Mouse (Mus musculus) MEL (cell line): ENCODE data around the gene E030025P04Rik. TPM values are rescaled to one million over a fixed set of nuclear protein-coding genes. Genes with fewer than 3 reads are reported as not detected.

Source experiments
- DNase-seq: peaks from one replicate; pipeline ENCODE4 v3.0.0; 2011; ENCODE audit warnings: low read depth, low spot score
- H3K27ac ChIP-seq: 2 replicates; pipeline ENCODE4 v1.5.1; 2012; ENCODE audit warnings: low read depth, mild to moderate bottlenecking, control low read depth, low read length, moderate library complexity; ENCODE audit not compliant: control insufficient read depth
- H3K27me3 ChIP-seq, 2 experiments: fragments of 150-350 bp in 1 of 2; sonication (generic) in 1 of 2; 2 replicates each; pipeline ENCODE4 v1.6.1; 2012; ENCODE audit warnings: low read length in 2 of 2, mild to moderate bottlenecking in 2 of 2, improper control_type of control experiment in 1 of 2, moderate library complexity in 1 of 2; ENCODE audit not compliant: insufficient read depth in 2 of 2, control insufficient read depth in 1 of 2
- H3K36me3 ChIP-seq, 2 experiments: 2 replicates each; pipeline ENCODE4 v1.6.1; 2012 to 2014; ENCODE audit warnings: low read length in 2 of 2, improper control_type of control experiment in 1 of 2, inconsistent platforms in 1 of 2, mild to moderate bottlenecking in 1 of 2; ENCODE audit not compliant: insufficient read depth in 2 of 2, control insufficient read depth in 1 of 2
- H3K4me1 ChIP-seq, 2 experiments: fragments of 150-350 bp in 1 of 2; sonication (generic) in 1 of 2; 2 replicates each; pipeline ENCODE4 v1.6.1; 2012; ENCODE audit warnings: low read length in 2 of 2, improper control_type of control experiment in 1 of 2, mild to moderate bottlenecking in 1 of 2; ENCODE audit not compliant: insufficient read depth in 2 of 2, control insufficient read depth in 1 of 2
- H3K4me3 ChIP-seq, 2 experiments: fragments of 150-350 bp in 1 of 2; sonication (generic) in 1 of 2; 2 replicates each; pipeline ENCODE4 v1.5.1; 2012; ENCODE audit warnings: low read depth in 2 of 2, low read length in 2 of 2, mild to moderate bottlenecking in 2 of 2, moderate library complexity in 2 of 2, control low read depth in 1 of 2, improper control_type of control experiment in 1 of 2; ENCODE audit not compliant: control insufficient read depth in 1 of 2, insufficient read depth in 1 of 2
- H3K79me2 ChIP-seq: 2 replicates; pipeline ENCODE4 v1.6.1; 2012; ENCODE audit warnings: mild to moderate bottlenecking, low read length, moderate library complexity; ENCODE audit not compliant: control insufficient read depth, poor library complexity, insufficient read depth
- H3K9ac ChIP-seq: 2 replicates; pipeline ENCODE4 v1.6.1; 2012; ENCODE audit warnings: low read depth, mild to moderate bottlenecking, control low read depth, low read length, moderate library complexity; ENCODE audit not compliant: control insufficient read depth, poor library complexity, severe bottlenecking
- H3K9me3 ChIP-seq: fragments of 150-350 bp; sonication (generic); replicated peaks from 2 replicates; pipeline ENCODE4 v1.6.1; 2012; ENCODE audit warnings: mild to moderate bottlenecking, low read length, improper control_type of control experiment, moderate library complexity; ENCODE audit not compliant: insufficient read depth
- CHD1 ChIP-seq: IDR thresholded peaks from 2 replicates; pipeline ENCODE4 v1.6.1; 2012; ENCODE audit warnings: low read depth, mild to moderate bottlenecking, inconsistent platforms, low read length, improper control_type of control experiment
- CTCF ChIP-seq, 3 experiments: IDR thresholded peaks in 2 of 3; conservative IDR thresholded peaks in 1 of 3; 2 replicates each; pipeline ENCODE4 v1.5.1; 2011 to 2012; ENCODE audit warnings: low read length in 3 of 3, low read depth in 2 of 3, mild to moderate bottlenecking in 2 of 3, improper control_type of control experiment in 1 of 3, inconsistent platforms in 1 of 3, mixed read lengths in 1 of 3, moderate library complexity in 1 of 3; ENCODE audit not compliant: control insufficient read depth in 1 of 3, insufficient read depth in 1 of 3, poor library complexity in 1 of 3, severe bottlenecking in 1 of 3
- E2F4 ChIP-seq: IDR thresholded peaks from 2 replicates; pipeline ENCODE4 v1.6.1; 2011; ENCODE audit warnings: low read depth, low read length, improper control_type of control experiment, borderline replicate concordance
- GABPA ChIP-seq: IDR thresholded peaks from 2 replicates; pipeline ENCODE4 v1.6.1; 2012; ENCODE audit warnings: low read depth, mild to moderate bottlenecking, inconsistent platforms, low read length, improper control_type of control experiment, moderate library complexity
- GATA1 ChIP-seq: IDR thresholded peaks from 2 replicates; pipeline ENCODE4 v1.6.1; 2011; ENCODE audit warnings: low read depth, low read length, improper control_type of control experiment
- HCFC1 ChIP-seq: IDR thresholded peaks from 2 replicates; pipeline ENCODE4 v1.6.1; 2012; ENCODE audit warnings: low read depth, mild to moderate bottlenecking, inconsistent platforms, low read length, improper control_type of control experiment, moderate library complexity
- JUND ChIP-seq: IDR thresholded peaks from 2 replicates; pipeline ENCODE4 v1.6.1; 2011; ENCODE audit warnings: low read depth, mild to moderate bottlenecking, improper control_type of control experiment, low read length
- KAT2A ChIP-seq: conservative IDR thresholded peaks from 2 replicates; pipeline ENCODE4 v1.6.1; 2012; ENCODE audit warnings: low read depth, low read length, improper control_type of control experiment, inconsistent platforms
- MAFK ChIP-seq: IDR thresholded peaks from 2 replicates; pipeline ENCODE4 v1.6.1; 2011; ENCODE audit warnings: low read depth, mild to moderate bottlenecking, low read length, improper control_type of control experiment, borderline replicate concordance
- MAX ChIP-seq: IDR thresholded peaks from 2 replicates; pipeline ENCODE4 v1.6.1; 2011; ENCODE audit warnings: low read length, improper control_type of control experiment
- MYC ChIP-seq: IDR thresholded peaks from 2 replicates; pipeline ENCODE4 v1.6.1; 2011; ENCODE audit warnings: low read depth, mild to moderate bottlenecking, low read length, improper control_type of control experiment, moderate library complexity
- NELFE ChIP-seq: IDR thresholded peaks from 2 replicates; pipeline ENCODE4 v1.6.1; 2011; ENCODE audit warnings: low read depth, low read length, improper control_type of control experiment
- POLR2A ChIP-seq, 2 experiments: IDR thresholded peaks; 2 replicates each; pipeline ENCODE4 v1.6.1; 2011 to 2012; ENCODE audit warnings: low read length in 2 of 2, mild to moderate bottlenecking in 2 of 2, control low read depth in 1 of 2, improper control_type of control experiment in 1 of 2, low read depth in 1 of 2, moderate library complexity in 1 of 2; ENCODE audit not compliant: control insufficient read depth in 1 of 2, insufficient read depth in 1 of 2, poor library complexity in 1 of 2
- RAD21 ChIP-seq: IDR thresholded peaks from 2 replicates; pipeline ENCODE4 v1.6.1; 2011; ENCODE audit warnings: mild to moderate bottlenecking, low read depth, low read length, improper control_type of control experiment
- SIN3A ChIP-seq: IDR thresholded peaks from 2 replicates; pipeline ENCODE4 v1.6.1; 2012; ENCODE audit warnings: low read length, improper control_type of control experiment, inconsistent platforms
- SMC3 ChIP-seq: IDR thresholded peaks from 2 replicates; pipeline ENCODE4 v1.6.1; 2011; ENCODE audit warnings: low read depth, low read length, improper control_type of control experiment
- TAL1 ChIP-seq: IDR thresholded peaks from 2 replicates; pipeline ENCODE4 v1.6.1; 2012; ENCODE audit warnings: mild to moderate bottlenecking, inconsistent platforms, low read length, moderate library complexity, mixed read lengths
- TCF12 ChIP-seq: IDR thresholded peaks from 2 replicates; pipeline ENCODE4 v1.6.1; 2014; ENCODE audit warnings: low read depth, mild to moderate bottlenecking, inconsistent platforms, low read length, improper control_type of control experiment, moderate library complexity
- UBTF ChIP-seq: IDR thresholded peaks from 2 replicates; pipeline ENCODE4 v1.6.1; 2012; ENCODE audit warnings: low read depth, mild to moderate bottlenecking, inconsistent platforms, low read length, improper control_type of control experiment, moderate library complexity, borderline replicate concordance; ENCODE audit not compliant: insufficient read depth
- USF2 ChIP-seq, 2 experiments: IDR thresholded peaks; 2 replicates each; pipeline ENCODE4 v1.6.1; 2011 to 2012; ENCODE audit warnings: improper control_type of control experiment in 2 of 2, low read length in 2 of 2, borderline replicate concordance in 1 of 2, inconsistent platforms in 1 of 2, low read depth in 1 of 2, mild to moderate bottlenecking in 1 of 2; ENCODE audit not compliant: insufficient read depth in 1 of 2
- ZKSCAN1 ChIP-seq: IDR thresholded peaks from 2 replicates; pipeline ENCODE4 v1.6.1; 2012; ENCODE audit warnings: low read depth, mild to moderate bottlenecking, inconsistent platforms, low read length, improper control_type of control experiment, moderate library complexity
- ZMIZ1 ChIP-seq: IDR thresholded peaks from 2 replicates; pipeline ENCODE4 v1.6.1; 2012; ENCODE audit warnings: low read depth, mild to moderate bottlenecking, inconsistent platforms, low read length, improper control_type of control experiment, moderate library complexity
- polyA plus RNA-seq, 2 experiments: library from polyadenylated mRNA; stranded (reverse) in 1 of 2; unstranded in 1 of 2; fragments of >175 nt in 1 of 2; fragments of >200 nt in 1 of 2; gene quantifications; 2 replicates each; pipeline versions ENCODE4 v1.2.1 to v1.2.4; 2012; ENCODE audit warnings: low replicate concordance in 2 of 2, low read depth in 1 of 2; ENCODE audit not compliant: insufficient read length in 2 of 2, insufficient read depth in 1 of 2, missing spikeins in 1 of 2
- total RNA-seq: library from RNA; depleted of rRNA; stranded (reverse); fragments of 300-350 nt; gene quantifications from 2 replicates; pipeline ENCODE4 v1.2.3, GENCODE M21; 2012; rRNA removed

Gene E030025P04Rik
- total RNA-seq: not detected in 2 replicates
- not detected for polyA plus RNA-seq

GRCm38 (mm10) chr11:109144236-109144635 is at the start of gene E030025P04Rik:
E030025P04Rik (minus strand) TSS chr11:109144369.
- Histone ChIP-seq H3K9me3 (no peaks in the 10 kb centered on the region), H3K4me1 (no peaks in the 10 kb centered on the region), H3K27ac (no peak within 1 kb of the TSS), H3K27me3 (no peaks in the 10 kb centered on the region), H3K79me2 (no peaks in the 10 kb centered on the region), H3K9ac (no peak within 1 kb of the TSS), H3K4me3 (no peak within 1 kb of the TSS), H3K36me3 (no peaks in the 10 kb centered on the region)
- no peak for DNase-seq
- TF ChIP-seq ZMIZ1: no peak
- TF ChIP-seq MAX: no peak

GRCm38 (mm10) chr11:109192673-109193557 is 48.7 kb upstream of the E030025P04Rik start:
- peak; percentile 32 for DNase-seq
- TF ChIP-seq GATA1 (no peak), RAD21 (peak; percentile 42), CTCF (IDR thresholded peaks at IDR 0.05 in 2 of 3, conservative IDR thresholded peaks at IDR 0.05 in 1 of 3; ENCODE audit: control insufficient read depth in 1 of 3, insufficient read depth in 1 of 3, low read depth in 2 of 3, low read length in 3 of 3, poor library complexity in 1 of 3, severe bottlenecking in 1 of 3) (peak; percentile 38 to 51 (median 45); a peak in 5 of 6 replicates), MAFK (no peak), JUND (no peak), SMC3 (peak; percentile 32)
- Histone ChIP-seq H3K4me3 (no peak overlapping the region), H3K79me2 (no peaks in the 10 kb centered on the region), H3K27me3 (no peaks in the 10 kb centered on the region), H3K9me3 (no peaks in the 10 kb centered on the region), H3K27ac (no peak overlapping the region), H3K36me3 (no peaks in the 10 kb centered on the region), H3K9ac (no peak overlapping the region), H3K4me1 (no peaks in the 10 kb centered on the region)

GRCm38 (mm10) chr11:109188235-109188634 is 44.1 kb upstream of the E030025P04Rik start:
- no peak overlapping the region for H3K9ac ChIP-seq
- no peak for TF ChIP-seq CHD1
- no peak for TF ChIP-seq SIN3A
- no peak for TF ChIP-seq TCF12
- TF ChIP-seq HCFC1: no peak
- TF ChIP-seq NELFE: no peak
- TF ChIP-seq USF2 (IDR thresholded peaks at IDR 0.05; ENCODE audit: borderline replicate concordance in 1 of 2, insufficient read depth in 1 of 2, low read depth in 1 of 2, low read length in 2 of 2): no peak
- TF ChIP-seq ZKSCAN1: no peak
- no peak for TF ChIP-seq GABPA
- TF ChIP-seq E2F4: no peak
- no peak for TF ChIP-seq UBTF
- no peak for TF ChIP-seq CTCF (IDR thresholded peaks at IDR 0.05 in 2 of 3, conservative IDR thresholded peaks at IDR 0.05 in 1 of 3; ENCODE audit: control insufficient read depth in 1 of 3, insufficient read depth in 1 of 3, low read depth in 2 of 3, low read length in 3 of 3, poor library complexity in 1 of 3, severe bottlenecking in 1 of 3)
- no peak for TF ChIP-seq MYC
- TF ChIP-seq KAT2A: no peak
- TF ChIP-seq TAL1: no peak
- no peak for TF ChIP-seq POLR2A (IDR thresholded peaks at IDR 0.05; ENCODE audit: control insufficient read depth in 1 of 2, insufficient read depth in 1 of 2, low read depth in 1 of 2, low read length in 2 of 2, poor library complexity in 1 of 2)
- no peak overlapping the region for H3K27ac ChIP-seq
- no peaks in the 10 kb centered on the region for H3K27me3 ChIP-seq
- H3K4me1 ChIP-seq: no peaks in the 10 kb centered on the region
- DNase-seq: no peak
- H3K4me3 ChIP-seq: no peak overlapping the region
- no peaks in the 10 kb centered on the region for H3K36me3 ChIP-seq
- H3K79me2 ChIP-seq: no peaks in the 10 kb centered on the region
- no peaks in the 10 kb centered on the region for H3K9me3 ChIP-seq
